Mouse (Mus musculus) forebrain, postnatal 0 days (tissue): Measurements from ENCODE around the gene Kcnk3. TPM values are rescaled to one million over a fixed set of nuclear protein-coding genes. Genes with fewer than 3 reads are reported as not detected.

ENCODE experiments used
- ATAC-seq: fragments of 200-750 bp; cut with Nextera tagmentation; 2 replicates; pipeline ENCODE4 v1.8.0; 2017; ENCODE audit warnings: mild to moderate bottlenecking, moderate library complexity
- DNase-seq: peaks from one replicate; pipeline ENCODE4 v3.0.0-alpha.2; 2015
- H3K27ac ChIP-seq: fragments of 300-500 bp; sonication (generic); 2 replicates; pipeline ENCODE4 v1.5.1; 2014; ENCODE audit warnings: low read depth, mild to moderate bottlenecking, antibody characterized with exemption, low read length, moderate library complexity, mixed read lengths
- H3K27me3 ChIP-seq: fragments of 300-500 bp; sonication (generic); 2 replicates; pipeline ENCODE4 v1.6.1; 2014; ENCODE audit warnings: mild to moderate bottlenecking, low read length, mixed read lengths; ENCODE audit not compliant: insufficient read depth
- H3K36me3 ChIP-seq: fragments of 300-500 bp; sonication (generic); 2 replicates; pipeline ENCODE4 v1.6.1; 2014; ENCODE audit warnings: mild to moderate bottlenecking, moderate library complexity; ENCODE audit not compliant: insufficient read depth
- H3K4me1 ChIP-seq: fragments of 300-500 bp; sonication (generic); 2 replicates; pipeline ENCODE4 v1.6.1; 2014; ENCODE audit warnings: antibody characterized with exemption; ENCODE audit not compliant: insufficient read depth
- H3K4me2 ChIP-seq: fragments of 300-500 bp; sonication (generic); 2 replicates; pipeline ENCODE4 v1.6.1; 2014; ENCODE audit warnings: low read depth, mild to moderate bottlenecking, moderate library complexity
- H3K4me3 ChIP-seq: fragments of 300-500 bp; sonication (generic); 2 replicates; pipeline ENCODE4 v1.5.1; 2014; ENCODE audit warnings: low read depth, low read length, mixed read lengths
- H3K9ac ChIP-seq: fragments of 300-500 bp; sonication (generic); 2 replicates; pipeline ENCODE4 v1.6.1; 2014; ENCODE audit warnings: mild to moderate bottlenecking
- H3K9me3 ChIP-seq: fragments of 300-500 bp; sonication (generic); 2 replicates; pipeline ENCODE4 v1.6.1; 2016; ENCODE audit warnings: low read length
- CTCF ChIP-seq: sonication (generic); IDR thresholded peaks from 2 replicates; pipeline ENCODE4 v1.5.1; 2016; ENCODE audit warnings: antibody characterized with exemption, control low read depth, low read depth
- WGBS: fragments of 180-500 bp; shearing (Covaris S2); extraction: QIAGEN DNeasy Blood & Tissue Kit; methylation state at CpG from one replicate; pipeline ENCODE4 v1.1.7; 2014; 5-methylcytosine and 5-hydroxymethylcytosine counted together
- polyA plus RNA-seq: library from polyadenylated mRNA; unstranded; fragments of >200 nt; fragmentation: Nextera tagmentation; extraction: Ambion mirVana; gene quantifications from 2 replicates; pipeline ENCODE4 v1.2.1, GENCODE M21; 2015
- total RNA-seq: library from RNA; depleted of rRNA; stranded (reverse); fragments of >200 nt; gene quantifications from 2 replicates; pipeline ENCODE4 v1.2.3, GENCODE M21; 2014

Gene Kcnk3
- total and polyA plus RNA-seq, 2 experiments from 2014 or later, result 7.0 to 13.1 TPM

DNA sequence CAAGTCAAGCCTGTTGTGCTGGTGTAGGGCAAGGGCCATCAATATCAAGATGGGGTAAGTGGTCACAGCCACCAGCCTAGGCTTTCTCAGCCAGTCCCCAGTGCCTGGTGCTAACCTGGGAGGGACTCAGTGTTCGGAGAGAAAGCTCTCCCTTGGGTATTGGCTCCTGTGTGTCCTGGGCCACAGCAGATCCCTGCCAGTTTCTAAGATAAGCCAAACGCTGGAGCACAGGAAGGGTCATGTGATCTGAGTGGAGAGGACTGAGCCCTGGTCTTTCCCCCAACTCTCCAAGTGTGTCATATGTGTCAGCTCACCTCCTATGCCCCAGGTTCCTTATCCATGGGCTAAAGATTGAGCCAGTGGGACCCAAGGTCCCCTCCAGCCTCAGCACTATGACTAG lies 869 bp upstream of the Kcnk3 start:
- TF ChIP-seq CTCF, result no peak
- no peak overlapping the region for H3K27ac ChIP-seq
- ATAC-seq (no peak), DNase-seq (no peak)
- no peaks in the 10 kb centered on the region for H3K4me1 ChIP-seq
- peaks cover 5% of the 10 kb centered on the region; the same call in 1 of the 2 replicates for H3K27me3 ChIP-seq
- no peaks in the 10 kb centered on the region for H3K36me3 ChIP-seq
- 30% methylated on average over 2 of the region's 2 CpGs for WGBS
- peak overlapping the region; percentile 67 for H3K4me3 ChIP-seq
- peak overlapping the region; percentile 96 for H3K4me2 ChIP-seq
- H3K9ac ChIP-seq, result no peak overlapping the region
- H3K9me3 ChIP-seq, result no peaks in the 10 kb centered on the region

DNA sequence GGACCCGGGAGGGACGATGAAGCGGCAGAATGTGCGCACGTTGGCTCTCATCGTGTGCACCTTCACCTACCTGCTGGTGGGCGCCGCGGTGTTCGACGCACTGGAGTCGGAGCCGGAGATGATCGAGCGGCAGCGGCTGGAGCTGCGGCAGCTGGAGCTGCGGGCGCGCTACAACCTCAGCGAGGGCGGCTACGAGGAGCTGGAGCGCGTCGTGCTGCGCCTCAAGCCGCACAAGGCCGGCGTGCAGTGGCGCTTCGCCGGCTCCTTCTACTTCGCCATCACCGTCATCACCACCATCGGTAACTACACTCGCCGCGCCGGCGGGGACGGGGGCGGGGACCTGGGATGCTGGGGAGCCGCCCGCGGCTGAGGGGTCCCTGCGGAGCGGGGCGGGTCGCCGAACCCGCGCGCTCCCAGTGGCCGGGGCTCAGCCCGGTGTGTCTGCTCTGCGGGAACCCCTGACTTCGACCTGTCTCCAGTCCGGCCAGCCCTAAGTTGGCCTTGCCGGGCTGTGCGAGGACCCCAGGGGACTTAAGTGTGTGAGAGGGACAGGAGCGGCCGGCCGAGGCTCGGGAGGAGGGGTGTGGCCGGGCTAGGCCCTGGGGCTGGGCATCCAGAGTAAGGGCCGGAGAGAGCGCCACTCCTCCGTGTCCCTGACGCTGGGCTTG lies 465 bp downstream of the Kcnk3 start:
- peak; percentile 76 for DNase-seq
- Histone ChIP-seq H3K27ac (peak overlapping the region; percentile 74), H3K4me1 (no peaks in the 10 kb centered on the region; the same call in 1 of the 2 replicates), H3K4me2 (peak overlapping the region; percentile 96), H3K9ac (peak overlapping the region; percentile 78), H3K9me3 (no peaks in the 10 kb centered on the region), H3K4me3 (peak overlapping the region; percentile 67), H3K27me3 (peaks cover 5% of the 10 kb centered on the region; the same call in 1 of the 2 replicates), H3K36me3 (no peaks in the 10 kb centered on the region)
- ATAC-seq, result peak; percentile 79
- TF ChIP-seq CTCF, result no peak
- WGBS, result 3% methylated on average over 68 of the region's 70 CpGs

DNA sequence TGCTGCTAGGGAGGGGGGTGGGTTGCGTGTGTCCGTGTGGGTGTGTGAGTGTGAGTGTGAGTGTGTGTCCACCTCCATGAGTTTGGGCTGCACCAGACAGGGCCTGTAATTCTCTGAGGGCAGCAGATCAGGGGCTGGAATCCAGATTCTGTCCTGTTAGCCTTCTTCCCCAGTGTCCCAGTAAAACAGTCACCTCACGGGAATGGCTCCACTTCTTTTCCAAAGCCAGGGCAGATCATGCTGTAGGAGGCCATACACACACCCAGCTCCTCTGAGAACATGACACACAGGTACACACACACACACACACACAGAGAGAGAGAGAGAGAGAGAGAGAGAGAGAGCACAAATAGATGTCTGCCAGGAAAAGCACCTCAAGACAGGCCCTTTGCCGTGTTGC lies 1.1 kb downstream of the Kcnk3 start:
- no peaks in the 10 kb centered on the region for H3K9me3 ChIP-seq
- no peak overlapping the region for H3K27ac ChIP-seq
- no peaks in the 10 kb centered on the region; the same call in 1 of the 2 replicates for H3K4me1 ChIP-seq
- peak overlapping the region; percentile 78 for H3K9ac ChIP-seq
- DNase-seq, result no peak
- no peak for ATAC-seq
- peaks cover 5% of the 10 kb centered on the region; the same call in 1 of the 2 replicates for H3K27me3 ChIP-seq
- no peaks in the 10 kb centered on the region for H3K36me3 ChIP-seq
- WGBS, result 35% methylated on average over 4 of the region's 4 CpGs
- H3K4me2 ChIP-seq, result peak overlapping the region; percentile 96
- H3K4me3 ChIP-seq, result peak overlapping the region; percentile 67
- TF ChIP-seq CTCF, result no peak

DNA sequence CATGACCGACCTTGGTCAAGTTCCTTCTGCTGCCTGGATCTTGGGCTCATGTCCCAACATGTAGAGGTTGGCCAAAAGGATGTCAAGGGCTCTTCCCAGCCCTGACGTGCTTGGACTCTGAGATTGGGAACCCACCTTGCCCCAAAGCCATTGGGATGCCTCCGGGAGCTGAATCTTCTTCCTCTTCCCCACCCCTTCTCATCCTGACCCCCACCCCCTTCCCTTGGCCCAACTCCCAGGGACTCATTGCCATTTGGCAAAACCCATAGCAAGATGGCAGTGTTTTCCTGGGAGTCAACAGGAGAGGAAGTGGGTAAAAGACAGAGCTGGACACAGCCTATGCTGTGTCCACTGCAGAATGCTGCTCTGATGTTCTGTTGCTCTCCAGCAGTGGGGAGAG lies 1.6 kb downstream of the Kcnk3 start:
- H3K4me3 ChIP-seq, result peak overlapping the region; percentile 67
- H3K27me3 ChIP-seq, result peaks cover 5% of the 10 kb centered on the region; the same call in 1 of the 2 replicates
- H3K4me2 ChIP-seq, result peak overlapping the region; percentile 96
- ATAC-seq (no peak), DNase-seq (no peak)
- no peaks in the 10 kb centered on the region for H3K36me3 ChIP-seq
- H3K9ac ChIP-seq, result peak overlapping the region; percentile 78; the same call in 1 of the 2 replicates
- no peaks in the 10 kb centered on the region for H3K9me3 ChIP-seq
- TF ChIP-seq CTCF, result no peak
- H3K27ac ChIP-seq, result no peak overlapping the region
- H3K4me1 ChIP-seq, result no peaks in the 10 kb centered on the region; the same call in 1 of the 2 replicates
- 76% methylated on average over 3 of the region's 3 CpGs for WGBS

DNA sequence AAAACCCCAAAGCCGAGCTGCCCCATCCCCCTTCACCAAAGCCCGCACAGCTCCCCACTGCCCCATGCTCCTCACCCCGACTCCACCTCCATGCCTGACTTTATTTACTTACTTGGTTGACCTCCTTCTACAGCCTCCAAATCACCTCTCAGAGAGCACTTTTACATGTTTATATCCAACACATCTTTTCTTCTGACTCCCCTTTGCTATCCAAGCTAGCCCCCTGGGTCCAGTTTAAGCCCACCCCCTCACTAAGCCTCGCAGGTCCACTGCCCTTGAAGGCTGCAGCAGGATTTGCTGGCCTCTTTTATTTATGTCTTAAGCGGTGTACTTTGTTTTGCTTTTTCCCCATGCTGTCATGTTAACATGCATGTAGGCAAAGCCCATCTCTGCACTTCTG lies 2.3 kb downstream of the Kcnk3 start:
- Histone ChIP-seq H3K9ac (no peak overlapping the region), H3K4me2 (peak overlapping the region; percentile 6; the same call in 1 of the 2 replicates), H3K9me3 (no peaks in the 10 kb centered on the region), H3K27me3 (peaks cover 5% of the 10 kb centered on the region; the same call in 1 of the 2 replicates), H3K4me1 (no peaks in the 10 kb centered on the region; the same call in 1 of the 2 replicates), H3K4me3 (no peak overlapping the region), H3K27ac (no peak overlapping the region), H3K36me3 (no peaks in the 10 kb centered on the region)
- no peak for ATAC-seq
- 80% methylated on average over 5 of the region's 5 CpGs for WGBS
- no peak for DNase-seq
- TF ChIP-seq CTCF, result no peak

DNA sequence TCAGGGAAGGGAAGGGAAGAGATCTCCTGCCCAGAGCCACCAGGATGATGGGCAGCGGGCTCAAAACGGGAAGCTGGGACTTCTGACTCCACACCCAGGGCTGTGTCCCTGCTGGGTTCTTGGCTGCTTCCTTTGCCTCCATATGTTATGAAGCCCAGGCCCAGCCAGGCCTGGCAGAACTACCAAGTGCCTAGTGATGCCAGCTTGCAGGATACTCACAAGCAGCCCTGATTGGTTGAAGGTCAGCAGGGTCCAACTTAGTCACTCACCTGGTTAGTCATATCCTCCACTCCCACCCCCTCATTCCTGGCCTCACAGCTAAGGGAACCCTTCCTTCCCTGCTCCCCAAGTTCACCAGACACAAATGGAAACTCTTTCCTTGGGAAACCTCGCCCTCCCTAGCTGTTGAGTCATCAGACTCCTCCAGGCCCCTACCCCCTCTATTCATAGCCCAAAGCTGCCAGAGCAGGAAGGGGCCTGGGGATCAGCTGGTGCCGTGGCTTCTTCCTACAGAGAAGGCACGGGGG lies 3.3 kb downstream of the Kcnk3 start:
- Histone ChIP-seq H3K4me1 (no peaks in the 10 kb centered on the region; the same call in 1 of the 2 replicates), H3K9me3 (no peaks in the 10 kb centered on the region), H3K9ac (no peak overlapping the region), H3K4me3 (no peak overlapping the region), H3K36me3 (no peaks in the 10 kb centered on the region), H3K27ac (no peak overlapping the region), H3K27me3 (peaks cover 5% of the 10 kb centered on the region; the same call in 1 of the 2 replicates), H3K4me2 (no peak overlapping the region)
- WGBS, result 52% methylated on average over 5 of the region's 5 CpGs
- ATAC-seq (no peak), DNase-seq (no peak)
- no peak for TF ChIP-seq CTCF

DNA sequence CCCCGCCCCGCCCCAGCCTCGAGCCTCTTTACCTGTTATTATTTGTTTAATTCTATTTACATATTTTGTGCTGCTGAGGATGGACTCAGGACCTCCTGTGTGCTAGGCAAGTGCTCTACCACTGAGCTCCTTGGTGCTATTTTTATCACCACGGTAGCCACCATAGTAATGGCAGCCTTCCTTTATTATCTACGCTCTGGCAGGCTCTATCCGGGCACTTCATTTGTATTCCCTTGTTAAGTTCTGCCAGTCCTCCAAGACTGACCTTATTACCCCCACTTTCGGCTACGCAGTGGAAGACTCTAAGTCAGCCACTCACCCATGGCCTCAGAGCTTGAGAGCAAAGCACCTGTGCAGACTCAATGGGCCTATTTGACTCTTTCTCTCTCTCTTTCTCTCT lies 3.8 kb downstream of the Kcnk3 start:
- H3K9ac ChIP-seq, result no peak overlapping the region
- no peak overlapping the region for H3K27ac ChIP-seq
- ATAC-seq, result no peak
- no peak for TF ChIP-seq CTCF
- no peak for DNase-seq
- H3K27me3 ChIP-seq, result peaks cover 5% of the 10 kb centered on the region; the same call in 1 of the 2 replicates
- H3K36me3 ChIP-seq, result no peaks in the 10 kb centered on the region
- no peak overlapping the region for H3K4me2 ChIP-seq
- H3K4me3 ChIP-seq, result no peak overlapping the region
- no peaks in the 10 kb centered on the region for H3K9me3 ChIP-seq
- 84% methylated on average over 8 of the region's 8 CpGs for WGBS
- no peaks in the 10 kb centered on the region; the same call in 1 of the 2 replicates for H3K4me1 ChIP-seq
